Mouse (Mus musculus): ENCODE results near the gene Numbl. TPM values are rescaled to one million over a fixed set of nuclear protein-coding genes. Genes with fewer than 3 reads are reported as not detected.

The Numbl gene
- polyA plus RNA-seq, 1 experiment: 11.7 TPM

DNA sequence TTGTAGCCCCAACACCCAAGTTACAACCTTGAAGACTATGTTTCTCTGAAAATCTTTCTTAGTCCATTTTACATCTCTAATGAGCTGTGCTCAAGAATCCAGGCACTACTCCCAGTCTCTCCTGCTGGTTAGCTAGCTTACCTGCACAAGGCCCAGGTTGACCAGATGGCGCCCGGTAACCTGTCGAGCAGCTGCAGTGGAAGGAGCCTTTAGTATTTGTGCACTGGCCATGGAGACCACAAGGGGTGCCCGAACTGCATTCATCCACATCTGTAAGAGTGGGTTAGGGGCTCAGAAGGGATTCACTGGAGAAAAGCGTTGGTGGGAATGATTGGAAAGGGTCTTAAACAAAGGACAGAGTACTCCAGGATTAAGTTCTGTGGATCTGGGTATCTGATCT is 64.8 kb downstream of the Numbl start:
- H3K27me3 ChIP-seq (ENCODE audit: control insufficient read depth, insufficient read depth, insufficient read length): no peaks in the 10 kb centered on the region

DNA sequence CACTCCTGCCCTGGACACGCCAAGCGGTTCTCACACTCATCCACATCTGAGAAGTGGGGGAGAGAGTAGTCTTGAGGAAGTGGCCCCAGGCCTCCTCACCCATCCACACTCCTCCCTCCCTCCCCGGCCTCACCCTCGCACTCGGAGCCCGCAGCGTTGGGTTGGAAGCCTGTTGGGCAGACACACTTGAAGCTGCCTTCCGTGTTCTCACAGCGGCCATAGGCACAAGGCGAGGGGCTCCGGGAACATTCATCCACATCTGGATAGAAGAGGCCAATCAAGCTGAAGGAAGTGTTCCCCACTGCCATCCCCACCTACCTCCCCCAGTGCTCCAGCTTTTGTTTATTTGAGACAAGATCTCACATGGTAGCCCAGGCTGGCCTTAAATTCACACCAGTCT is 65.9 kb downstream of the Numbl start:
- TF ChIP-seq CTCF (IDR thresholded peaks at IDR 0.05; ENCODE audit: control insufficient read depth, insufficient read depth, insufficient read length): no peak
- TF ChIP-seq FOSL1 (IDR thresholded peaks at IDR 0.05; ENCODE audit: insufficient read depth, low read length, poor library complexity, severe bottlenecking): no peak
- TF ChIP-seq USF1 (IDR thresholded peaks at IDR 0.05; ENCODE audit: low read depth): no peak
- no peak for TF ChIP-seq MYOD1 (IDR thresholded peaks at IDR 0.05; ENCODE audit: control insufficient read depth, insufficient read length, low read depth)
- no peak for TF ChIP-seq CEBPB (IDR thresholded peaks at IDR 0.05; ENCODE audit: low read depth)
- TF ChIP-seq MYOG (IDR thresholded peaks at IDR 0.05; ENCODE audit: control insufficient read depth, extremely low read depth, insufficient read length): no peak
- TF ChIP-seq MAX (IDR thresholded peaks at IDR 0.05): no peak
- Histone ChIP-seq H3ac (ENCODE audit: control insufficient read depth, insufficient read length, low read depth) (no peak overlapping the region), H3K4me3 (ENCODE audit: insufficient read depth, poor library complexity, severe bottlenecking) (no peak overlapping the region), H3K79me2 (ENCODE audit: control insufficient read depth, insufficient read depth) (no peaks in the 10 kb centered on the region), H3K27me3 (ENCODE audit: control insufficient read depth, insufficient read depth, insufficient read length) (no peaks in the 10 kb centered on the region), H3K79me3 (ENCODE audit: low read depth) (no peaks in the 10 kb centered on the region), H3K36me3 (ENCODE audit: control insufficient read depth, insufficient read depth) (no peaks in the 10 kb centered on the region)

More for the DNA sequence above, 64.8 kb downstream of the Numbl start:
- TF ChIP-seq USF1 (IDR thresholded peaks at IDR 0.05; ENCODE audit: low read depth): no peak
- no peak for TF ChIP-seq CTCF (IDR thresholded peaks at IDR 0.05; ENCODE audit: control insufficient read depth, insufficient read depth, insufficient read length)
- TF ChIP-seq CEBPB (IDR thresholded peaks at IDR 0.05; ENCODE audit: low read depth): no peak
- no peak for TF ChIP-seq MAX (IDR thresholded peaks at IDR 0.05)
- no peak for TF ChIP-seq MYOD1 (IDR thresholded peaks at IDR 0.05; ENCODE audit: control insufficient read depth, insufficient read length, low read depth)
- H3K79me2 ChIP-seq (ENCODE audit: control insufficient read depth, insufficient read depth): no peaks in the 10 kb centered on the region
- no peaks in the 10 kb centered on the region for H3K79me3 ChIP-seq (ENCODE audit: low read depth)
- no peak overlapping the region for H3ac ChIP-seq (ENCODE audit: control insufficient read depth, insufficient read length, low read depth)
- H3K4me3 ChIP-seq (ENCODE audit: insufficient read depth, poor library complexity, severe bottlenecking): no peak overlapping the region
- H3K36me3 ChIP-seq (ENCODE audit: control insufficient read depth, insufficient read depth): no peaks in the 10 kb centered on the region

GRCm38 (mm10) chr7:27324928-27325327 is 66.7 kb downstream of the Numbl start:
- Histone ChIP-seq H3K4me3 (ENCODE audit: insufficient read depth, poor library complexity, severe bottlenecking) (no peak overlapping the region), H3K79me3 (ENCODE audit: low read depth) (no peaks in the 10 kb centered on the region), H3K36me3 (ENCODE audit: control insufficient read depth, insufficient read depth) (no peaks in the 10 kb centered on the region), H3K27me3 (ENCODE audit: control insufficient read depth, insufficient read depth, insufficient read length) (no peaks in the 10 kb centered on the region), H3ac (ENCODE audit: control insufficient read depth, insufficient read length, low read depth) (no peak overlapping the region), H3K79me2 (ENCODE audit: control insufficient read depth, insufficient read depth) (no peaks in the 10 kb centered on the region)
- TF ChIP-seq FOSL1 (IDR thresholded peaks at IDR 0.05; ENCODE audit: insufficient read depth, low read length, poor library complexity, severe bottlenecking): no peak
- no peak for TF ChIP-seq USF1 (IDR thresholded peaks at IDR 0.05; ENCODE audit: low read depth)
- no peak for TF ChIP-seq MYOG (IDR thresholded peaks at IDR 0.05; ENCODE audit: control insufficient read depth, extremely low read depth, insufficient read length)
- TF ChIP-seq MAX (IDR thresholded peaks at IDR 0.05): no peak
- TF ChIP-seq MYOD1 (IDR thresholded peaks at IDR 0.05; ENCODE audit: control insufficient read depth, insufficient read length, low read depth): no peak
- TF ChIP-seq CTCF (IDR thresholded peaks at IDR 0.05; ENCODE audit: control insufficient read depth, insufficient read depth, insufficient read length): no peak
- no peak for TF ChIP-seq CEBPB (IDR thresholded peaks at IDR 0.05; ENCODE audit: low read depth)

GRCm38 (mm10) chr7:27325697-27326096 is 67.5 kb downstream of the Numbl start:
- Histone ChIP-seq H3K79me3 (ENCODE audit: low read depth) (no peaks in the 10 kb centered on the region), H3K27me3 (ENCODE audit: control insufficient read depth, insufficient read depth, insufficient read length) (no peaks in the 10 kb centered on the region), H3K79me2 (ENCODE audit: control insufficient read depth, insufficient read depth) (no peaks in the 10 kb centered on the region), H3ac (ENCODE audit: control insufficient read depth, insufficient read length, low read depth) (peak overlapping the region; percentile 31), H3K36me3 (ENCODE audit: control insufficient read depth, insufficient read depth) (no peaks in the 10 kb centered on the region), H3K4me3 (ENCODE audit: insufficient read depth, poor library complexity, severe bottlenecking) (no peak overlapping the region)
- no peak for TF ChIP-seq CEBPB (IDR thresholded peaks at IDR 0.05; ENCODE audit: low read depth)
- no peak for TF ChIP-seq MYOG (IDR thresholded peaks at IDR 0.05; ENCODE audit: control insufficient read depth, extremely low read depth, insufficient read length)
- TF ChIP-seq CTCF (IDR thresholded peaks at IDR 0.05; ENCODE audit: control insufficient read depth, insufficient read depth, insufficient read length): no peak
- TF ChIP-seq FOSL1 (IDR thresholded peaks at IDR 0.05; ENCODE audit: insufficient read depth, low read length, poor library complexity, severe bottlenecking): no peak
- TF ChIP-seq MYOD1 (IDR thresholded peaks at IDR 0.05; ENCODE audit: control insufficient read depth, insufficient read length, low read depth): no peak
- no peak for TF ChIP-seq MAX (IDR thresholded peaks at IDR 0.05)
- TF ChIP-seq USF1 (IDR thresholded peaks at IDR 0.05; ENCODE audit: low read depth): no peak

DNA sequence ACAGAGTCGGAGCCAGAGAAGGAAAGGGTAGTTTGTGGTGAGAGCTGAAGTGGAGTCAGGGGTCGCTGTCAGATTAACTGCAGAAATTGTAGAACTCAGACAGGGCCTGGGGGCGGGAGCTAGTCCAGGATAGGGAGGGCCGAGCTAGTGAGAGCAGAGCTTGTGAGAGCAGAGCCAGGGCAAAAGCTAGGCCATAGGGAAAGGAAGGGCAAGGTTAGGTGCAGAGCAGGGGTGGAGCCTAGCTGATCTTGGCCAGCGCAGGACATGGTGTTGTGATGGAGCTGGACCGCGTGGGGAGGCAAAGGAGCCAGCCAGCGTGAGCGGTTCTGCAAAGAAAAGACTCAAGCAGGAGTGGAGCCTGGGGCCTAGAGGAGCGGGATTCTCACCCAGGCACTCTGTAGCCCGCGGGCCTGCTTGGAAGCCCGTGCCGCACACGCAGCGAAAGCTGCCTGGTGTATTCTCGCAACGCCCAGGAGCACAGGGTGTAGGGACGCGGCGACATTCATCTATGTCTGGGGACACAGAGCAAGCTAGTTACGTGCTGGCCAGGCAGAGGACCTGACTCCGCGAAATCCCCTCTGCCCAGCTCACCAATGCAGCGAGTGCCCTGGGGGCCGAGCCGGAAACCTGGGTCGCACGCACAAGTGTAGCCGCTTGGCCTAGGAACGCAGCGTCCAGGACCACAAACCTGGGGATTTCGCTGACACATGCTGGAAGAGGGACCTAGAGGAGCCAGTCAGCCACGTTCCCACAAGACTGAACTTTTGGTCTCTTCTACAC is 68.1 kb downstream of the Numbl start:
- no peaks in the 10 kb centered on the region for H3K79me3 ChIP-seq (ENCODE audit: low read depth)
- no peaks in the 10 kb centered on the region for H3K79me2 ChIP-seq (ENCODE audit: control insufficient read depth, insufficient read depth)
- H3ac ChIP-seq (ENCODE audit: control insufficient read depth, insufficient read length, low read depth): peak overlapping the region; percentile 20
- no peaks in the 10 kb centered on the region for H3K27me3 ChIP-seq (ENCODE audit: control insufficient read depth, insufficient read depth, insufficient read length)
- H3K36me3 ChIP-seq (ENCODE audit: control insufficient read depth, insufficient read depth): no peaks in the 10 kb centered on the region
- H3K4me3 ChIP-seq (ENCODE audit: insufficient read depth, poor library complexity, severe bottlenecking): no peak overlapping the region
- TF ChIP-seq MYOG (IDR thresholded peaks at IDR 0.05; ENCODE audit: control insufficient read depth, extremely low read depth, insufficient read length): no peak
- no peak for TF ChIP-seq USF1 (IDR thresholded peaks at IDR 0.05; ENCODE audit: low read depth)
- no peak for TF ChIP-seq MYOD1 (IDR thresholded peaks at IDR 0.05; ENCODE audit: control insufficient read depth, insufficient read length, low read depth)

DNA sequence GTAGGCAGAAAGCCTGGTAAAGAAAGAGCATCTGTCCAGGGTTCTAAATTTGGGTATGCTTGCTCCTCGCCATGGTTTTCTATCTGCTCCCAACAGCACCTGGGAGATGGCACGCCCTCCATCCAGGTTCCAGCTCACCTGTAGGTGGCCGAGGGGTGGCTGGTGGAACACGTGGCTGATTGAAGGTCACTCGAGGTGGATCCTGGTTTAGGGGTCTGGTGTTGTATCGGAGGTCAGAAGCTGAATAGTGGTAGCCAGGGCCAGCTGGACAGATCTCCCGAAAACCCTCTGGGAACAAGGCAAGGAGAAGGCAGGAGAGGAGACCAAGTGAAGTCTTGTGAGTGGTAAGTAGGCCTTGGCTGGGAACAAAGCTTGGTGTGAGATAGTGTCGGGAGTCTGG is 69.3 kb downstream of the Numbl start:
- Histone ChIP-seq H3K4me3 (ENCODE audit: insufficient read depth, poor library complexity, severe bottlenecking) (no peak overlapping the region), H3K27me3 (ENCODE audit: control insufficient read depth, insufficient read depth, insufficient read length) (no peaks in the 10 kb centered on the region), H3ac (ENCODE audit: control insufficient read depth, insufficient read length, low read depth) (no peak overlapping the region), H3K79me2 (ENCODE audit: control insufficient read depth, insufficient read depth) (no peaks in the 10 kb centered on the region), H3K36me3 (ENCODE audit: control insufficient read depth, insufficient read depth) (no peaks in the 10 kb centered on the region), H3K79me3 (ENCODE audit: low read depth) (no peaks in the 10 kb centered on the region)
- TF ChIP-seq MYOG (IDR thresholded peaks at IDR 0.05; ENCODE audit: control insufficient read depth, extremely low read depth, insufficient read length): no peak
- TF ChIP-seq USF1 (IDR thresholded peaks at IDR 0.05; ENCODE audit: low read depth): no peak
- TF ChIP-seq CTCF (IDR thresholded peaks at IDR 0.05; ENCODE audit: control insufficient read depth, insufficient read depth, insufficient read length): no peak
- TF ChIP-seq FOSL1 (IDR thresholded peaks at IDR 0.05; ENCODE audit: insufficient read depth, low read length, poor library complexity, severe bottlenecking): no peak
- TF ChIP-seq CEBPB (IDR thresholded peaks at IDR 0.05; ENCODE audit: low read depth): no peak
- no peak for TF ChIP-seq MYOD1 (IDR thresholded peaks at IDR 0.05; ENCODE audit: control insufficient read depth, insufficient read length, low read depth)
- no peak for TF ChIP-seq MAX (IDR thresholded peaks at IDR 0.05)
